Comparison of ENCODE assay signal across 10 mouse cellular contexts in the genomic region with DNA sequence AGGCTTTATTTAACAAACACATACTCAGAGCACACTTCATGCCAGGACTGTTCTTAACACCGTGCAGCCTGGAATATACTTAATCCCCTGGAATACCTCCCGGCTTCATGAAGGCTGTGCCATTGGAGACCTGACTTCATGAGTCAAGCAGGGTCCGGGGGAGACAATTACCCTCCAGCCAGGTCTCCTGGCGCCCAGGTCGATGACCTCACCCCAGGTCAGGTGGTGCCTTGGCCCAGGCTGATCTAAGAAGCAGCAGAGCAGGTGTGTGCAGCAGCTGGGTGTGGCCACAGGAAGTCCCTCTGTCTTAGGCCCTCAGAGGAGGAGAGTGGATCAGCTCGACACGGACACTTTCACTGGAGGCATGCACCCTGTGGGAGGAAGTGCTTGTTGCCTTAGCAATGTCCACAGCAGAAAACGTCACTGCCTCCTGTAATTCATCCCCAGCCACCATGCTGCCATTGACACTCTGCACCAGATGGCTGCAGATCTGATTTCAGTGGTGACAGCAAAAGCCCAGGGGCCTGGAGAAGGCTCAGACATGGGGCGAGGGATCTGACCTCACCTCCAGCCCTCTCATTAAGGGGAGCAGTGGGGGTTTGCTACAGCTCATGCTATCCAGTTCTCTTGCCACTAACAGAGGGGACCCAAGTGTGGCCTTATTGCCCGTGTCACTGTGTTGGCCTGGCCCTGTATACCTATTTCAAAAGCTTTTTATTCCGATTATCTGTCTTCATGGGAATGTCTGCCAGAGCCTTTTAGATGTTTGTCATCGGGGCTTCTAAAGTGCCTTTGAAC.
DNase-seq lines count a peak whose midpoint lies in the region; ATAC-seq and TF ChIP-seq lines count a peak whose summit lies in the region.
"Had no signal": no experiment of that assay in that cellular context is flagged by ENCODE, and none has a peak within 500 bp of the region (broad histone marks: within the 10 kb centered on the region; RNA-seq: fewer than 3 reads in every experiment).

No protein-coding gene starts in this region.

- no peak overlapping the region for H3K4me2 ChIP-seq in intestine, embryonic 15.5 days (replicated peaks)
- H3K4me2 ChIP-seq in midbrain, embryonic 12.5 days (replicated peaks): no peak overlapping the region

- peak; percentile 89 for DNase-seq in heart, adult 11 months
- DNase-seq in heart, postnatal 25 days (ENCODE audit: low spot score): no peak
- DNase-seq in embryo, embryonic 10.5 days (ENCODE audit: low spot score): peak; percentile 53
- no peak for DNase-seq in cerebellum, adult 18-20 months
- DNase-seq in gastrocnemius, postnatal 10 days: no peak
- no peak for DNase-seq in left cerebral cortex, adult 2 months (ENCODE audit: extremely low spot score in 1 of 2, low spot score in 2 of 2)
- DNase-seq: gastrocnemius, postnatal 25 days had no signal

- no peaks in the 10 kb centered on the region for H3K9me3 ChIP-seq in intestine, embryonic 15.5 days
- no peaks in the 10 kb centered on the region for H3K9me3 ChIP-seq in midbrain, embryonic 12.5 days

- no peaks in the 10 kb centered on the region for H3K36me3 ChIP-seq in intestine, embryonic 15.5 days
- no peaks in the 10 kb centered on the region for H3K36me3 ChIP-seq in midbrain, embryonic 12.5 days

- 43% methylated on average over 12 of the region's 12 CpGs for WGBS in intestine, embryonic 15.5 days
- 57% methylated on average over 12 of the region's 12 CpGs for WGBS in midbrain, embryonic 12.5 days

- peak; percentile 90 for ATAC-seq in intestine, embryonic 15.5 days
- ATAC-seq in midbrain, embryonic 12.5 days (ENCODE audit: low FRiP score, low read depth): 0 out of 2 replicates have a peak, but pooled peaks have one; percentile 50

- TF ChIP-seq CTCF in left cerebral cortex, adult 2 months (IDR thresholded peaks at IDR 0.05): no peak

- intact Hi-C loops in heart, postnatal 25 days (cut with DNase I): no loop called here
- intact Hi-C loops in left cerebral cortex, adult 2 months (cut with DNase I): no loop called here

- peaks cover 5% of the 10 kb centered on the region; the same call in 1 of the 2 replicates for H3K4me1 ChIP-seq in intestine, embryonic 15.5 days (replicated peaks)
- peaks cover 7% of the 10 kb centered on the region; the same call in 1 of the 2 replicates for H3K4me1 ChIP-seq in midbrain, embryonic 12.5 days

- H3K27ac ChIP-seq in intestine, embryonic 15.5 days: no peak overlapping the region
- H3K27ac ChIP-seq in midbrain, embryonic 12.5 days (replicated peaks): no peak overlapping the region
- H3K27ac ChIP-seq in left cerebral cortex, adult 2 months: no peak overlapping the region
- H3K27ac ChIP-seq: macrophage had no signal

- H3K27me3 ChIP-seq in intestine, embryonic 15.5 days (replicated peaks): no peaks in the 10 kb centered on the region
- H3K27me3 ChIP-seq in midbrain, embryonic 12.5 days: no peaks in the 10 kb centered on the region

- H3K4me3 ChIP-seq in intestine, embryonic 15.5 days (replicated peaks): no peak overlapping the region
- H3K4me3 ChIP-seq in midbrain, embryonic 12.5 days: no peak overlapping the region
- H3K4me3 ChIP-seq in left cerebral cortex, adult 2 months: no peak overlapping the region

- no peak overlapping the region for H3K9ac ChIP-seq in intestine, embryonic 15.5 days
- no peak overlapping the region for H3K9ac ChIP-seq in midbrain, embryonic 12.5 days (replicated peaks)

Comparison
In these comparisons a context has a peak if more than half of its experiments do, and no peak if none do; other contexts are left out.
1. DNase-seq: peak in heart, adult 11 months (single experiment) and embryo, embryonic 10.5 days (single experiment); none in heart, postnatal 25 days (single experiment), cerebellum, adult 18-20 months (0 of 2), gastrocnemius, postnatal 10 days (single experiment) and left cerebral cortex, adult 2 months (0 of 2).